Comparison of ENCODE assay signal across 20 mouse cellular contexts in genomic region chr7:121489401-121489800, GRCm38 (mm10).
A peak's percentile ranks its signal among the peaks of the same experiment; 100 is the strongest.
DNase-seq lines count a peak whose midpoint lies in the region; ATAC-seq and TF ChIP-seq lines count a peak whose summit lies in the region.
"Had no signal": no experiment of that assay in that cellular context is flagged by ENCODE, and none has a peak within 500 bp of the region (broad histone marks: within the 10 kb centered on the region; RNA-seq: fewer than 3 reads in every experiment).

No protein-coding gene starts in this region.

- no peak overlapping the region for H3K4me2 ChIP-seq in kidney, postnatal 0 days (ENCODE audit: low read length)
- no peak overlapping the region for H3K4me2 ChIP-seq in kidney, embryonic 14.5 days (replicated peaks; ENCODE audit: low read depth, low read length)
- no peak overlapping the region for H3K4me2 ChIP-seq in midbrain, embryonic 11.5 days
- no peak overlapping the region for H3K4me2 ChIP-seq in midbrain, postnatal 0 days (ENCODE audit: low read depth, low read length, poor library complexity, severe bottlenecking)
- H3K4me2 ChIP-seq: embryonic facial prominence, embryonic 12.5 days; forebrain, embryonic 13.5 days; heart, embryonic 15.5 days; hindbrain, embryonic 13.5 days had no signal

- no peaks in the 10 kb centered on the region for H3K9me3 ChIP-seq in kidney, postnatal 0 days (replicated peaks; ENCODE audit: low read length)
- H3K9me3 ChIP-seq in kidney, embryonic 14.5 days (ENCODE audit: control insufficient read depth, low read length), result no peaks in the 10 kb centered on the region
- H3K9me3 ChIP-seq in midbrain, embryonic 11.5 days (ENCODE audit: control insufficient read depth, low read length), result no peaks in the 10 kb centered on the region
- no peaks in the 10 kb centered on the region for H3K9me3 ChIP-seq in midbrain, postnatal 0 days (ENCODE audit: low read length)
- H3K9me3 ChIP-seq: embryonic facial prominence, embryonic 12.5 days; forebrain, embryonic 13.5 days; heart, embryonic 15.5 days; hindbrain, embryonic 13.5 days had no signal

- no peak for TF ChIP-seq CTCF in kidney, postnatal 0 days (IDR thresholded peaks at IDR 0.05; ENCODE audit: low read depth)
- TF ChIP-seq CTCF in midbrain, postnatal 0 days (IDR thresholded peaks at IDR 0.05), result no peak

- WGBS in kidney, postnatal 0 days, result 69% methylated on average over 9 of the region's 9 CpGs
- WGBS in kidney, embryonic 14.5 days, result 78% methylated on average over 9 of the region's 9 CpGs
- 92% methylated on average over 9 of the region's 9 CpGs for WGBS in midbrain, embryonic 11.5 days
- 79% methylated on average over 9 of the region's 9 CpGs for WGBS in midbrain, postnatal 0 days

- H3K9ac ChIP-seq in kidney, postnatal 0 days (ENCODE audit: low read depth, low read length), result no peak overlapping the region
- H3K9ac ChIP-seq in kidney, embryonic 14.5 days (ENCODE audit: low read depth, low read length), result no peak overlapping the region
- H3K9ac ChIP-seq in midbrain, embryonic 11.5 days (ENCODE audit: low read length), result no peak overlapping the region
- H3K9ac ChIP-seq in midbrain, postnatal 0 days (replicated peaks; ENCODE audit: low read length, poor library complexity, severe bottlenecking), result no peak overlapping the region
- H3K9ac ChIP-seq: embryonic facial prominence, embryonic 12.5 days; forebrain, embryonic 13.5 days; heart, embryonic 15.5 days; hindbrain, embryonic 13.5 days had no signal

- DNase-seq in frontal cortex, adult 2 months (ENCODE audit: extremely low spot score in 1 of 2, low spot score in 1 of 2), result peak; percentile 24 to 54
- DNase-seq in frontal cortex, postnatal 10 days (ENCODE audit: low spot score in 2 of 2), result no peak
- DNase-seq in kidney, postnatal 0 days (ENCODE audit: low spot score), result peak; percentile 10
- DNase-seq in midbrain, embryonic 11.5 days (ENCODE audit: low spot score, missing footprints), result peak; percentile 6
- no peak for DNase-seq in midbrain, postnatal 0 days (ENCODE audit: low spot score)
- DNase-seq in kidney, postnatal 36 days, result peak; percentile 13 to 19
- no peak for DNase-seq in gastrocnemius, postnatal 25 days
- DNase-seq: cerebellum, adult 18-20 months; cerebellum, postnatal 14 days; heart, postnatal 36 days; lung, postnatal 4 days had no signal

- no peaks in the 10 kb centered on the region for H3K27me3 ChIP-seq in kidney, postnatal 0 days (ENCODE audit: insufficient read depth, low read length)
- H3K27me3 ChIP-seq in kidney, embryonic 14.5 days (ENCODE audit: control insufficient read depth, insufficient read depth, low read length), result no peaks in the 10 kb centered on the region
- H3K27me3 ChIP-seq in midbrain, embryonic 11.5 days (ENCODE audit: control insufficient read depth, insufficient read depth, low read length), result no peaks in the 10 kb centered on the region
- H3K27me3 ChIP-seq in midbrain, postnatal 0 days (ENCODE audit: insufficient read depth, low read length), result no peaks in the 10 kb centered on the region
- H3K27me3 ChIP-seq: embryonic facial prominence, embryonic 12.5 days; forebrain, embryonic 13.5 days; heart, embryonic 15.5 days; hindbrain, embryonic 13.5 days had no signal

- no peak overlapping the region for H3K27ac ChIP-seq in kidney, postnatal 0 days
- H3K27ac ChIP-seq in kidney, embryonic 14.5 days (ENCODE audit: low read depth, low read length), result no peak overlapping the region
- no peak overlapping the region for H3K27ac ChIP-seq in midbrain, embryonic 11.5 days (ENCODE audit: low read depth, low read length)
- no peak overlapping the region for H3K27ac ChIP-seq in midbrain, postnatal 0 days (ENCODE audit: low read depth, low read length)
- H3K27ac ChIP-seq: embryonic facial prominence, embryonic 12.5 days; forebrain, embryonic 13.5 days; heart, embryonic 15.5 days; hindbrain, embryonic 13.5 days; stomach, postnatal 0 days had no signal

- no peaks in the 10 kb centered on the region for H3K36me3 ChIP-seq in kidney, postnatal 0 days (ENCODE audit: insufficient read depth, low read length)
- H3K36me3 ChIP-seq in kidney, embryonic 14.5 days (ENCODE audit: control insufficient read depth, insufficient read depth, low read length), result no peaks in the 10 kb centered on the region
- no peaks in the 10 kb centered on the region for H3K36me3 ChIP-seq in midbrain, embryonic 11.5 days (ENCODE audit: control insufficient read depth, insufficient read depth, low read length)
- H3K36me3 ChIP-seq in midbrain, postnatal 0 days (ENCODE audit: insufficient read depth, low read length), result no peaks in the 10 kb centered on the region
- H3K36me3 ChIP-seq: embryonic facial prominence, embryonic 12.5 days; heart, embryonic 15.5 days; hindbrain, embryonic 13.5 days had no signal

- no peaks in the 10 kb centered on the region for H3K4me1 ChIP-seq in kidney, postnatal 0 days (replicated peaks; ENCODE audit: insufficient read depth, low read length)
- no peaks in the 10 kb centered on the region for H3K4me1 ChIP-seq in kidney, embryonic 14.5 days (ENCODE audit: control insufficient read depth, insufficient read depth, low read length)
- no peaks in the 10 kb centered on the region for H3K4me1 ChIP-seq in midbrain, embryonic 11.5 days (ENCODE audit: control insufficient read depth, insufficient read depth, low read length)
- no peaks in the 10 kb centered on the region for H3K4me1 ChIP-seq in midbrain, postnatal 0 days (ENCODE audit: insufficient read depth, low read length)
- H3K4me1 ChIP-seq: embryonic facial prominence, embryonic 12.5 days; heart, embryonic 15.5 days had no signal

- no peak for ATAC-seq in kidney, postnatal 0 days (replicated peaks; ENCODE audit: low FRiP score, low read depth)
- ATAC-seq in kidney, embryonic 14.5 days (ENCODE audit: low FRiP score, low TSS enrichment), result no peak
- ATAC-seq in midbrain, embryonic 11.5 days (ENCODE audit: low FRiP score), result no peak
- ATAC-seq in midbrain, postnatal 0 days (ENCODE audit: low FRiP score), result no peak
- ATAC-seq: forebrain, embryonic 13.5 days; midbrain, embryonic 16.5 days; Patski had no signal

- H3K4me3 ChIP-seq in kidney, postnatal 0 days (replicated peaks; ENCODE audit: low read depth, low read length), result no peak overlapping the region
- no peak overlapping the region for H3K4me3 ChIP-seq in kidney, embryonic 14.5 days (ENCODE audit: low read length)
- H3K4me3 ChIP-seq in midbrain, embryonic 11.5 days (ENCODE audit: low read depth, low read length), result no peak overlapping the region
- no peak overlapping the region for H3K4me3 ChIP-seq in midbrain, postnatal 0 days (ENCODE audit: low read depth, low read length)
- H3K4me3 ChIP-seq: embryonic facial prominence, embryonic 12.5 days; erythroblast, embryonic 14.5 days; forebrain, embryonic 13.5 days; heart, embryonic 15.5 days; hindbrain, embryonic 13.5 days had no signal

Comparison
In these comparisons a context has a peak if more than half of its experiments do, and no peak if none do; other contexts are left out.
1. DNase-seq: peak in frontal cortex, adult 2 months (2 of 2), kidney, postnatal 0 days (single experiment), midbrain, embryonic 11.5 days (single experiment) and kidney, postnatal 36 days (2 of 2); none in frontal cortex, postnatal 10 days (0 of 2), midbrain, postnatal 0 days (single experiment) and gastrocnemius, postnatal 25 days (single experiment).